Mouse (Mus musculus) CD4-positive naive resting alpha-beta T cell, adult 57 days (primary cell): ENCODE results near the gene Slc19a2. TPM values are rescaled to one million over a fixed set of nuclear protein-coding genes. Genes with fewer than 3 reads are reported as not detected.

Experiments
- total RNA-seq: library from RNA; stranded (reverse); gene quantifications from one replicate; pipeline ENCODE4 v1.2.4, GENCODE M21; 2023

The Slc19a2 gene
- total RNA-seq = 5.2 TPM

GRCm38 (mm10) chr1:164248465-164249331 lies at the start of gene Slc19a2:
Gene Slc19a2 (plus strand): TSS chr1:164249046.

GRCm38 (mm10) chr1:164275455-164275954 lies 26.7 kb downstream of the Slc19a2 start, which contains the start of gene Ccdc181:
Gene Ccdc181 (plus strand): TSS chr1:164275585.

GRCm38 (mm10) chr1:164303821-164304220 lies 55.0 kb downstream of the Slc19a2 start, which contains the start of gene Nme7:
Gene Nme7 (plus strand): TSS chr1:164304121.

GRCm38 (mm10) chr1:164307124-164307751 lies 58.4 kb downstream of the Slc19a2 start, which contains the start of gene Blzf1:
Gene Blzf1 (minus strand): TSS chr1:164307489.

Other genes with a start within 250 kb of the Slc19a2 start
- gene Sele, start 200.8 kb upstream of the Slc19a2 start, total RNA-seq = not detected
- 643 TPM for gene Sell, start 187.1 kb upstream of the Slc19a2 start, total RNA-seq
- 0.80 TPM for gene Selp, start 133.8 kb upstream of the Slc19a2 start, total RNA-seq
- 0.80 TPM for gene F5, start 97.2 kb upstream of the Slc19a2 start, total RNA-seq
- 3.0 TPM for gene Ccdc181, start 26.5 kb downstream of the Slc19a2 start, total RNA-seq
- 7.0 TPM for gene Nme7, start 55.1 kb downstream of the Slc19a2 start, total RNA-seq
- gene Blzf1, start 58.4 kb downstream of the Slc19a2 start, total RNA-seq = 15.1 TPM
- 164 TPM for gene Atp1b1, start 209.3 kb downstream of the Slc19a2 start, total RNA-seq